Mouse (Mus musculus): ENCODE measurements at regions not wholly inside any gene's neighbourhood (a gene's known extent, or its start where the extent isn't known, plus 50 kb on each side); places are given as distances from the start of the nearest gene placed in this dataset.

DNA sequence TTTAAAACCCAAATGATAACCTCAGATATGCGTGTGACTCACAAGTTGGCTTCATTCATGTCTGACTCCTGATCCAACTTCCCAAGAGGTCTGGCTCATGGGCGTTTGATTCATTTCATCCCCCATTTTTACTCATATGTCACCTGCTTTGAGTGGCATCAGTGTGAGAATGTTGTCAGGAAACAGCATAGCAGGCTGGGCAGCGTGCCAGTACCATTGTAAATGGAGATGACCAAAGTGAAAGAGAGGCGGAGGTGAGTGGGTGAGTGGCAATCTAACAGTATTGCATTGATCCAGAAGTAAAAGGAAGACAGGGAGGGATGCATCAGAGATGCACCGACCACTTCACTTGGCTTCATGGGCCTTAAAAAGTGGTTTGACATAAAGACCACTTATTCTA lies 720.7 kb downstream of the Hace1 start:
- DNase-seq, result peak in 1 of 2 experiments; percentile 1
- intact Hi-C loops (cut with DNase I), result no loop called here

- DNase-seq, result no peak
Observed at GRCm38 (mm10) chr10:46299521-46299920, 721.9 kb downstream of the Hace1 start.

GRCm38 (mm10) chr10:46320328-46321038 lies 742.9 kb downstream of the Hace1 start:
- intact Hi-C loops (cut with DNase I), result no loop called here
- DNase-seq, result no peak

More at GRCm38 (mm10) chr10:46299521-46299920, 721.9 kb downstream of the Hace1 start:
- intact Hi-C loops (cut with DNase I), result no loop called here

- DNase-seq, result no peak
- intact Hi-C loops (cut with DNase I), result no loop called here
Observed at GRCm38 (mm10) chr10:46321040-46321439, 743.4 kb downstream of the Hace1 start.

DNA sequence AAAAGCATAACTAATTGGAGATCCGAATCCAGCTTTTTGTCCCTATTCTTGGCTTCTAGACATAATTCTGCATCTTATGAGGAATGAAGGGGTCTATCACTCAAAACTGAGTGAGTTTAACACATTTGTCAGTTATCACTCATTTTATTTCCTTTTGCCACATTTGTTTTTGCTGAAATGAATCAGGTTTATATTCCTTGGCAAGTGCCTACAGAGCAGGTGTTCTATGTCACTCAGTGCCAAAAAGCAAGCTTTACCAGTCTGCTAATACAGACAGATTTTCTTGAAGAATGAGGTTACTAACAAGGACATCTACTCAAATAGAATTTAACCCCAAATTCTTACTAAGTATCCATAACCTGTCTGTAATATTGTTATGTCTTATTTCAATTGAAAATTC lies 751.4 kb downstream of the Hace1 start:
- no peak for DNase-seq
- intact Hi-C loops (cut with DNase I), result no loop called here

DNA sequence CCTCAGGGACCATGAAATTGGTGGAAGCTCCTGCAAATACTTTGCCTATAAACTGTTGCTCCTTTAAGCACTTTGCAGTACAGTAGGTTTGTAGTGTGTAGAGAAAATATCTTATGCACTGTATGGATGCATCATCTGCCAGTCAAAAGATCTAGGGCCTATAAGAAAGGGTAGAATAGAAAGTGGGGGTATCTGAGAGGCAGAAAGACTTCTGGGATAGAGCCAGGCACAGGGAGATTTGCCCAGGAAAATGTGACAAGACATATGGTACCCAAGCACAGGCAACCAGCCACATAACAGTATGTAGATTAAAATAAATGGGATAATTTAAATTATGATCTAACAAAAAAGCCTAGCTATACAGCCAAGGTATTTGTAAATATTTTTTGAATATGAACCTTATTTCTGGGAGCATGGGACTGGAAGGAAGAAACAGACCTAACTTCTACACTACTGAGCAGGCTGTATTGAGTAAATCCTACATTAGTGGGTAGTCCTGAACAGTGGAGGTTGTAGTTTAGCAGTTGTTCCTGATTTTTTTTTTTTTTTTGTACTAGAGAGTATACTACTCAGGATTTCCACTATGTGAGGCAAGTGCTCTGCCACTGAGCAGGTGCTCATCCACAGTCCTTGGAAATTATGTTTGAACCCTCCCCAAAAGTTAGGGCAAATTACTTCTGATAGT lies 754.1 kb downstream of the Hace1 start:
- intact Hi-C loops (cut with DNase I), result no loop called here
- DNase-seq, result no peak

- no peak for DNase-seq
- intact Hi-C loops (cut with DNase I), result no loop called here
Observed at GRCm38 (mm10) chr10:46333231-46333630, 755.6 kb downstream of the Hace1 start.

DNA sequence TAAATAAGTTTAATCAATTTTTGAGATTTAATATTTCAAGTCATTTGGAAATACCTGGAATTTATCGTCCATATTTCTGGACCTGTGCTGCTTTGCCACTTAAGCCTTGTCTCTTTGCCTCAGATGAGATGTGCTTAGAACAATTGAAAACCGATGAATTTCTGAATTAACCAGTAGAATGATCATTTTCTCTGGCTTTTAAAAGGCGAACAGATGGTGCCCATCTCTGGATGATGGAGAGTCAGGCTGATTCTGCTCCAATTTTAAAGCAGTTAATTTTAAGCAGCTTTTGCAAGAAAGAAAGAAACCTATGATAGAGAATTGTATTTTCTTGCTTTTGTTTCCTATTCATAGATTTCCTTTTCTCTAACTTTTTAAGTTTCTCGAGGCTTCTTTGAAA lies 767.7 kb downstream of the Hace1 start:
- intact Hi-C loops (cut with DNase I), result no loop called here
- no peak for DNase-seq

DNA sequence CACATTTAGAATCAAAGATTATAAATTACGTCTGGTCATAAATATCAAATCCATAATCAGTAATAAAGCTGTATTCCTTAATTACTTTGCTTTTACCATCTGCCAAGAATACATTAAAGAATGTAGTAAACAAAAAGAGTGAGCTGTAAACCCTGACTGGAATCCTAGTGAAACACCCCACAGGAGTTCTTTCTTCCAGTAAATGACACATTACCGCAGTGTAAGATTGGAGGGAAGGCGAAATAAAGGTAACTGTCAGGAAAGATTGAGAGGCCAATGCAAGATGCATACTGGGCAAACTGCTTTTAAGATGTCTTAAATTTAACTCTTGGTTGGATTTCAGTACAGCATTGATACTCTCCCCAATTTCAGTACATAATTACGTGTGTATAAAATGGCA lies 772.0 kb downstream of the Hace1 start:
- intact Hi-C loops (cut with DNase I), result no loop called here
- DNase-seq, result no peak

DNA sequence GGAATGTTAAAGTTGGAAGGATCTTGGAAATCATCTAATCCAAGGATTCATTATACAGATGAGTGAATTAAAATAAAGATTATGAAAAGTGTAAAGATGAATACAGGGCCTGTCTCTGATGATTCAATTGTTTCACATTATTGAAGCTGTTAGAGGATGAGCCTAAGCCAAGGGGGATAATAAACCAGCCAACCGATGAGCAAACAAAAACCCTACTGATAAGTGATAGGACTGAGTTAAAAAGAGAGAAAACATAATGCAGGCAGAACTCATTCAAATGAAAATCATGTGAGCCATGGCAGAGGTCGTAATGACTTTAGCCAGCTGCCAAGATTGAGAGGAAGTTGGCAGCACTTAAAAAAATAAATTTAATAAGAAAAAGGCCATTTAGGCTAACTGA lies 772.6 kb downstream of the Hace1 start:
- intact Hi-C loops (cut with DNase I), result no loop called here
- no peak for DNase-seq

GRCm38 (mm10) chr10:46356775-46357174 lies 779.1 kb downstream of the Hace1 start:
- DNase-seq, result no peak
- intact Hi-C loops (cut with DNase I), result no loop called here

DNA sequence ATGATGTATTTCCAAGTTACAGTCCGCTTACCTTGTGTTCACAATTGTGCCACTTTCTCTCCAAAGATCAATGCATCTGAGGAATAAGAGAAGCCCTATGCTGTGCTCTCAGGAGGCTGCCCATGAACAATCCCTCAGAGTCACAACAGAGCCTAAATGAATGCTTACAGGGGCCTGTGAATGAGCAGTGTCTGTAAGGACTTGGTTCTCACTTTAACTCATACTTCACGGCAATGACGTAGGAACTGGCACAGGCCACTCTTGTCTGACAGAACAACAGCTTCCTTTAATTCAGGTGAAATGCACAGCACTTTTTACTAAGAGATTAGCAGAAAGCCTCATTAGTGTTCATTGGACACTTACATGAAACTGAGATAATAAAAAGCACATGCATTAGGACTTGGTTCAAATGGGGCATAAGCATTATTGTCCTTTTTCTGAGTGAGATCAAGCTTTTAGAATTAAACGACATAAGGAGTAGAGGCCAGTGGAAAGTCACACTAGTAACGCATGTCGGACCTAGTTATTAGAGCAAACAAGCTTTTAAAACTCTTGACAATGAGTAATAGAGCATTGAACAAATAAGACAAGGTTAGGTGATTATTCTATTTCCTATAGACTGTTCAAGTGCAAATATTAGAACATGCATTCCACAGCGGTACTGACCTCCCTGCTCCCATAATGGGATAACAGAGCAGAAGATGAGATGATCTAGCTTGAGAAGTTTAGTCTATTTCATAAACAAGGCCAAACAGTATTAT lies 796.3 kb downstream of the Hace1 start:
- DNase-seq, result no peak
- intact Hi-C loops (cut with DNase I), result no loop called here

GRCm38 (mm10) chr10:46374646-46375045 lies 797.0 kb downstream of the Hace1 start:
- DNase-seq, result no peak
- intact Hi-C loops (cut with DNase I), result no loop called here

DNA sequence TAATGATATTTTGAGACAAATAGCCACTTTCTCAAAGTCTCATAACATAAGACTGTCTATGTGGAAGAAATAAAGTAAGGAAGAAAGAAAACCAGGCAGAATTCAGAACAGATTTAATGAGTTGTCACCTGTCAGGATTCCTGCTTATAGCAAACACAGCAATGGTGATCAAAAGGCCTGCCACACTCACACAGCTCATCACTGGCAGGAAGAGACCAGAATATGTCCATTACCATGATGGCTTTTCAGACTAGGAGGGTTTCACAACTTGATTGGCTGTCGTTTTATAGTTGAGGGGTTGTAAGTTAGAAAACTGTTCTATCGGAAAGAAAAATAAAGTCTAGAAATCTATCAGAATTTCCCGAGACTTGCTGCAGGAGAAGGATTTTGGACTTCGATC lies 819.5 kb downstream of the Hace1 start:
- intact Hi-C loops (cut with DNase I), result no loop called here

GRCm38 (mm10) chr10:46403883-46404282 lies 826.3 kb downstream of the Hace1 start:
- no peak for DNase-seq
- intact Hi-C loops (cut with DNase I), result no loop called here

More for the DNA sequence above, 819.5 kb downstream of the Hace1 start:
- DNase-seq, result no peak

Small RNA genes lying in the stretch of these regions (microRNA-seq; reads per million reads assigned to microRNA genes)
- 0 reads per million in 2 experiments for gene Gm27410

All from heart, postnatal 10 days (tissue).